Mouse (Mus musculus) E14TG2a.4 (cell line): Measurements from ENCODE around the gene Ifnar1.
A peak's percentile ranks its signal among the peaks of the same experiment; 100 is the strongest.

Experiments used
- H3K27me3 ChIP-seq: 2 replicates; pipeline ENCODE4 v1.6.1; 2014; ENCODE audit warnings: low read length, control low read depth; ENCODE audit not compliant: insufficient read depth
- H3K36me3 ChIP-seq: 2 replicates; pipeline ENCODE4 v1.6.1; 2014; ENCODE audit warnings: low read length, control low read depth; ENCODE audit not compliant: insufficient read depth
- H3K4me1 ChIP-seq: replicated peaks from 2 replicates; pipeline ENCODE4 v1.6.1; 2014; ENCODE audit warnings: low read depth, low read length, control low read depth
- H3K4me3 ChIP-seq: replicated peaks from 2 replicates; pipeline ENCODE4 v1.5.1; 2014; ENCODE audit warnings: mild to moderate bottlenecking, low read length
- H3K9me3 ChIP-seq: 2 replicates; pipeline ENCODE4 v1.6.1; 2014; ENCODE audit warnings: low read length, control low read depth
- CTCF ChIP-seq: conservative IDR thresholded peaks from 2 replicates; pipeline ENCODE4 v1.5.1; 2014; ENCODE audit warnings: low read length
- NANOG ChIP-seq: IDR thresholded peaks from 2 replicates; pipeline ENCODE4 v1.6.1; 2014; ENCODE audit warnings: borderline replicate concordance, low read length, mixed read lengths
- POU5F1 ChIP-seq: IDR thresholded peaks from 2 replicates; pipeline ENCODE4 v1.6.1; 2014; ENCODE audit warnings: low read length, borderline replicate concordance

Ifnar1 gene

DNA sequence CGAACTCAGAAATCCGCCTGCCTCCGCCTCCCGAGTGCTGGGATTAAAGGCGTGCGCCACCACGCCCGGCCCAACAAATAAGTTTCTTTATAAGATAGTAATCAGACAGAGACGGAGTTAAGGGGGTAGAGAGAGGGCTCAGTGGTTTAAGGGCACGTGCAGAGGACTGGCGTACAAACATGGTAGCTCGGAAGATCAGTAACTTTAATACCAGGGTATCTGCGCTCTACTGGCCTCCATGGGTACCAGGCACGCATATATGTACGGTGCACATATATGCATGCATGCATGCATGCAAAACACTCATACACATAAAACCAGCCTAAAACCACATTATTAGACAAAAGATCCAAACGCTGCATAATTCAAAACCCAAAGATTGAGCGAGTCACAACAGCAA is 651 bp upstream of the Ifnar1 start:
- H3K36me3 ChIP-seq = peaks cover 15% of the 10 kb centered on the region
- H3K27me3 ChIP-seq = no peaks in the 10 kb centered on the region
- peaks cover 52% of the 10 kb centered on the region for H3K4me1 ChIP-seq
- no peaks in the 10 kb centered on the region for H3K9me3 ChIP-seq
- H3K4me3 ChIP-seq = peak overlapping the region; percentile 99
- TF ChIP-seq CTCF = no peak
- TF ChIP-seq NANOG = no peak
- no peak for TF ChIP-seq POU5F1

DNA sequence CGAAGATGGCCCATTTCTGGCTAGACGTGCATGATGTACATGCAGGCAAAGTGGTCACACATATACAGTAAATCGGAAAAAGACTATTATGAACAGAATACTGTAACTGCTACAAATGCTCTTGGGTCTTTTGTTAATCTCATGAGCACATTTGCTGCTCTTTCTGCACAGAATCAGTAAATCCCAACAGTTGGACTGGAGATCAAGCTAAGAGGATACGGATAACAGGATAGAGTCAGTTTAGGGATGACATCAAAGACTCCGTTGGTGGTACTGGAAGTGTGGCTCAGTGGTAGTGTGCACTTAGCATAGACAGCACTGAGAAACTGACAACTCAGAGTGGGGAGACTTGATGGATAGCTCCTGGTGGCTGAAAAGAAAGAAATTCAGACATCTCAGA is 803 bp downstream of the Ifnar1 start:
- H3K4me3 ChIP-seq = peak overlapping the region; percentile 99
- no peaks in the 10 kb centered on the region for H3K9me3 ChIP-seq
- peaks cover 30% of the 10 kb centered on the region for H3K36me3 ChIP-seq
- H3K27me3 ChIP-seq = no peaks in the 10 kb centered on the region
- TF ChIP-seq POU5F1 = no peak
- TF ChIP-seq CTCF = no peak
- no peak for TF ChIP-seq NANOG
- H3K4me1 ChIP-seq = peaks cover 43% of the 10 kb centered on the region

DNA sequence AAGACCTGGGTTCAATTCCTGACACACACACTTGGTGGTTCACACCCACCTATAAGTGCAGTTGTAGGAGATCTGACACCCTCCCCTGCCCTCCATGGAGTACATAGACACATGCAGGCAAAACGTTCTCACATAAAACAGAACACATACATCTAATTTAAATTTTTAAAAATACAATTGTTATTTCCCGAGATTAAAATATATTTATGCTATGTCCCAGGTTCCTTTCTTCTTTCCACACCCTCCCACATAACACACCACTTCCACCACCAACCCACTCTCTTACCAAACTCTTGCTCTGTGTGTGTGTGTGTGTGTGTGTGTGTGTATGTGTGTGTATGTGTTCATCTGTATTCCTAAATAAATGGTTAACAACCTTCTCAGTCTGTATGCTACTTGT is 3.0 kb downstream of the Ifnar1 start:
- no peak for TF ChIP-seq POU5F1
- TF ChIP-seq CTCF = no peak
- no peak for TF ChIP-seq NANOG

DNA sequence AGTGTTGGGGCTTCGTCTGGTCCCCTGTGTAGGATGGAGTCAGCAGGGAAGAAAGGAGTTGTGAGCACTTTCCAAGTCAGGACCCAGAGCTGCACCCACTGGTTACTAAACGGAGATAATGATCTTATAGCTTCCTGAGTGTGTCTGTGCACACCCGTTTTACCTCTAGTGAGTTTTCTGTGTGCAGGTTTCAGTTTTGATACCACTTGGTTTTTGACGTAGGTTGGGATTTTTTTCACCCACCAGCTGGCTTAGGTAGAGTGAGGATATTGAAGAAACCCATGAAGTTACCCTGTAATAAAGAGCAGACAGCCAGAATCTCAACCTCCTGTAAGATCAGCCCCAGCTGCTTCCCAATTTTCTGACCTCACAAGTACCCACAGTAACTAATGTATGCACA is 5.9 kb downstream of the Ifnar1 start:
- no peak for TF ChIP-seq NANOG
- no peak for TF ChIP-seq CTCF
- TF ChIP-seq POU5F1 = no peak
- Histone ChIP-seq H3K4me1 (peaks cover 17% of the 10 kb centered on the region), H3K4me3 (no peak overlapping the region), H3K27me3 (no peaks in the 10 kb centered on the region), H3K9me3 (no peaks in the 10 kb centered on the region), H3K36me3 (peaks cover 73% of the 10 kb centered on the region)

More for the DNA sequence above, 3.0 kb downstream of the Ifnar1 start:
- no peaks in the 10 kb centered on the region for H3K27me3 ChIP-seq
- H3K4me3 ChIP-seq = no peak overlapping the region
- peaks cover 30% of the 10 kb centered on the region for H3K4me1 ChIP-seq
- H3K36me3 ChIP-seq = peaks cover 50% of the 10 kb centered on the region
- no peaks in the 10 kb centered on the region for H3K9me3 ChIP-seq

DNA sequence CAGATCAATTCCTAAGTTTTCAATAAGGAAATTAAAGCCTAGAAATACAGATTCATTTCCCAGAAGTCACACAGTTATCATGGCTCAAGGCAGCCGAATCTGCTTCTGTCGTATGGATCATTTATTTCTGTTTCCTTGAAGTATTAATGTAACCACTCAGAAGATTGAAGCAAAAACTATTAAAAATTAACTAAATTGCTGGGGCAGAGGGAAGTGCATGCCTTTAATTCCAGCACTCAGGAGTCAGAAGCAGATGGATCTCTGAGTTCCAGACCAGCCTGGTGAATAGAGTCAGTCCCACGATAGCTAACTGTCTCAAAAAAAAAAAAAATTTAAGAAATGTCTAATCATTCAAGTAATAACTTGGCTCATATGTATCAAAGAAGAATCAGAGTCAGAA is 6.4 kb downstream of the Ifnar1 start:
- H3K36me3 ChIP-seq = peaks cover 78% of the 10 kb centered on the region
- peaks cover 17% of the 10 kb centered on the region for H3K4me1 ChIP-seq
- H3K9me3 ChIP-seq = no peaks in the 10 kb centered on the region
- TF ChIP-seq NANOG = no peak
- no peak for TF ChIP-seq CTCF
- no peak for TF ChIP-seq POU5F1
- H3K4me3 ChIP-seq = no peak overlapping the region
- no peaks in the 10 kb centered on the region for H3K27me3 ChIP-seq

DNA sequence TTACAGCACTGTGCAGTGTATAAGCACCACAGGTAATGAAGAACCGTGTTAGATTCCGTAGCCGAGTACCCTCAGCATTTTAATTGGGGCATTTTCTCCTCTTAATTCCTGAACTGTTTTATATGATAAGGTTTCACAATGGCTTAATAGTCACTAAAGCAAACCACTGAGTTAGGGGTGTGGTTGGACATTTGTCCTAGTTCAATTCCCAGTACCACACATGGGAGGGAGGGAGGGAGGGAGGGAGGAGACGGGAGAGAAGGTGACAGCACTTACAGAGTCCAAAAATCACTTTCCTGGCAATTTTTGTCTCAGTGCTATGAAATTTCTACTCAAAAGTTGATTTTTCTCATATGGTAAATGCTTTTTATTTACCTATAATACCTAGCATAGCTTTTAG is 10.5 kb downstream of the Ifnar1 start:
- no peak for TF ChIP-seq POU5F1
- TF ChIP-seq CTCF = no peak
- no peak for TF ChIP-seq NANOG
- Histone ChIP-seq H3K36me3 (peaks cover 88% of the 10 kb centered on the region), H3K4me1 (peaks cover 11% of the 10 kb centered on the region), H3K27me3 (no peaks in the 10 kb centered on the region), H3K9me3 (no peaks in the 10 kb centered on the region), H3K4me3 (peak overlapping the region; percentile 51; the same call in 1 of the 2 replicates)

DNA sequence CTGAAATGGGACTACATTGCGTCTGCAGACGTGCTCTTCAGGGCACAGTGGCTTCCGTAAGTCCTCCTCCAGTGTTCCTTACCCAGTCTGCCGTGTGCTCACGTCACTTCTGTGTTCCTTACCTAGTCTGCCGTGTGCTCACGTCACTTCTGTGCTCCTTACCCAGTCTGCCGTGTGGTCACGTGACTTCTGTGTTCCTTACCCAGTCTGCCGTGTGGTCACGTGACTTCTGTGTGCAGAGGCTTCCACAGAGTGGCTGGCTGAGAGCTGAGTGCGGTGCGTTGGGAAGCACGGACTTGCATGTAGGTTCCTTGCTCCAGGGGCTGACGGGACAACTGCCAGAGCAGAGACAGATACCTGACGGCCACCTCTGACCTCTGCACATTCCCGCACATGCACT is 11.2 kb downstream of the Ifnar1 start:
- Histone ChIP-seq H3K4me1 (peaks cover 11% of the 10 kb centered on the region), H3K27me3 (no peaks in the 10 kb centered on the region), H3K36me3 (peaks cover 88% of the 10 kb centered on the region), H3K9me3 (no peaks in the 10 kb centered on the region), H3K4me3 (peak overlapping the region; percentile 51)
- TF ChIP-seq POU5F1 (no peak), CTCF (no peak), NANOG (no peak)

DNA sequence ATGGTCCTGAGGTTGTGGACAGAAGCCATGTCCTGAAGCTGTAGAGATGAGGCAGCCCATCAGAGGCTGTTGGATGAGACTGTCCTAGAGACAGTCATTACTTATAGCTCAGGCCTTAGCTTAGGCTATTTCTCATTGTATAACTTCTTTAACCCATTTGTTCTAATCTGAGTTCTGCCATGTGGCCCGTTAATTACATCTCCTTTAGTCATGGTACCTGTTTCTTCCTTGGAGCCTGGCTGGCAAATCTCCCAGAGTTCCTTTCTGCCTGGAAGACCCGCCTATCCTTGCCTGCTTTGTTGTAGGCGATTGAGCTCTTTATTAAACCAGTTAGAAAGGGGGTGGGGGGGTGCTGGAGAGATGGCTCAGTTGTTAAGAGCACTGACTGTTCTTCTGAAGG is 11.7 kb downstream of the Ifnar1 start:
- no peaks in the 10 kb centered on the region for H3K9me3 ChIP-seq
- TF ChIP-seq CTCF (no peak), POU5F1 (no peak), NANOG (no peak)
- no peaks in the 10 kb centered on the region for H3K27me3 ChIP-seq
- H3K4me3 ChIP-seq = peak overlapping the region; percentile 51; the same call in 1 of the 2 replicates
- H3K36me3 ChIP-seq = peaks cover 88% of the 10 kb centered on the region
- peaks cover 11% of the 10 kb centered on the region for H3K4me1 ChIP-seq

DNA sequence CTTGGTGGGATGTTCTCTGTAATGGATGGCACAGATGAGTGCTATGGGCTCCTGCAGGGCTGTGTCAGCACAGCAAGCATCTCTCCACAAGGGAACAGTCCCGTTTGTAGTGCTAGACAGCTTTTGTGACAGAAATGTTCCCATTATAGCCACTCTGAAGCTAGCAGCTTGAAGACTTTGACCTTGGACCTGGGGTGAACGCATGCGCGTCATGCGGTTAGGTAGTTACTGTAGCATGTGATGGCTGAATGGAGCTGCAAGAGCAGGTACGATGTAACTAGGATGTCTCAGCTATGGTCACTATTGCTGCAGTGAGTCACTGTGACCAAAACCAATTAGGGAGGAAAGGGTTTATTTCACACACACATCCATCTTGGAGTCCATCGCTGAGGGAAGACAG is 13.0 kb downstream of the Ifnar1 start:
- Histone ChIP-seq H3K4me1 (peaks cover 11% of the 10 kb centered on the region), H3K4me3 (no peak overlapping the region), H3K36me3 (peaks cover 83% of the 10 kb centered on the region), H3K9me3 (no peaks in the 10 kb centered on the region), H3K27me3 (no peaks in the 10 kb centered on the region)
- no peak for TF ChIP-seq NANOG
- TF ChIP-seq POU5F1 = no peak
- TF ChIP-seq CTCF = no peak
